Mouse (Mus musculus) thymus, postnatal 25 days (tissue): ENCODE measurements at regions not wholly inside any gene's neighbourhood (a gene's known extent, or its start where the extent isn't known, plus 50 kb on each side); places are given as distances from the start of the nearest gene placed in this dataset.

Experiments
- DNase-seq: peaks from one replicate; pipeline ENCODE4 v3.0.0; 2022

GRCm38 (mm10) chr10:119395048-119395447 lies 58.6 kb upstream of the Grip1 start:
- DNase-seq: no peak

GRCm38 (mm10) chr10:119387924-119388323 lies 65.7 kb upstream of the Grip1 start:
- no peak for DNase-seq

- peak; percentile 47 for DNase-seq
These were observed 71.4 kb upstream of the Grip1 start for GRCm38 (mm10) chr10:119382257-119382656.

GRCm38 (mm10) chr10:119368566-119368965 lies 85.1 kb upstream of the Grip1 start:
- no peak for DNase-seq

- DNase-seq: peak; percentile 33
These were observed 90.0 kb upstream of the Grip1 start for GRCm38 (mm10) chr10:119363616-119364015.

- no peak for DNase-seq
These were observed 94.8 kb upstream of the Grip1 start for GRCm38 (mm10) chr10:119358730-119359292.

GRCm38 (mm10) chr10:119342317-119343114 lies 102.7 kb upstream of the Cand1 start:
- DNase-seq: no peak

GRCm38 (mm10) chr10:119340323-119340722 lies 100.5 kb upstream of the Cand1 start:
- no peak for DNase-seq

DNA sequence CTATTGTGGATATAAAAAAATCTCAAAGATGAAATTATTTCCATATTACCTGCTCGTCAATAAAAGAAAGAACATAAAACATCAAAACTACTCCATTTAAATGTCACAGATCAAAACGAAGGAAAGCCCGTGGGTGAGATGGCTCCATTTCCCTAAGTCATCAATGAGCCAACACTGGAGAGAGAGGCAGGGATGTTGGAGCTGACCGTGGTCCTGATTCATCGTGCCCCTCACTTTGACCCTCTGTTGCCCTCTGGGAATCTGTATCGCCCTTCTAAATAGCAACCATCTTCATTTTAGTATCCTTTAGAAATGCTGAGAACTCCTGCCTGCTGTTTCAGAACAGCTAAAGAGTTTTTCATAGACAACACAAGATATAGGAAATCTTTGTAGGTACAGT lies 87.1 kb upstream of the Cand1 start:
- no peak for DNase-seq

GRCm38 (mm10) chr10:119319953-119320352 lies 80.1 kb upstream of the Cand1 start:
- DNase-seq: no peak

DNA sequence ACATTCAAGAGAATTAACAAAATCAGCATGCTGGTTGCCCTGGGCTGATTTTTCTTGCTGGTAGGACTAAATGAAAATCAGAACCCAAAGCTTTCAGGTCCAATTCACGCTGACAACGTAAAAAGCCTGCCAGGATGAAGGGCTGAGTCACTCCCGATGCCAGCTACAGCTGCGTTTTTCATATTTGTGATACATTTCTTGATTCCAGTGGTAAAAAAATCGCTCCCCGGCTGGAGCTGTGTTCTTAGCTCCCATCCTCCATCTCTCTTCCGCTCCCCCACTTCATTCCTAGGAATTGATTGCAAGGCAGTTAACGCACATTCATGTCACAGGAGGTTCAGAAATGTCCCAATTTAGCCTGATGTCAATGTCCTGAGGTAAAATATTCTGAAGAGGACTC lies 78.6 kb upstream of the Cand1 start:
- DNase-seq: no peak

GRCm38 (mm10) chr10:119311578-119311977 lies 71.7 kb upstream of the Cand1 start:
- DNase-seq: no peak

DNA sequence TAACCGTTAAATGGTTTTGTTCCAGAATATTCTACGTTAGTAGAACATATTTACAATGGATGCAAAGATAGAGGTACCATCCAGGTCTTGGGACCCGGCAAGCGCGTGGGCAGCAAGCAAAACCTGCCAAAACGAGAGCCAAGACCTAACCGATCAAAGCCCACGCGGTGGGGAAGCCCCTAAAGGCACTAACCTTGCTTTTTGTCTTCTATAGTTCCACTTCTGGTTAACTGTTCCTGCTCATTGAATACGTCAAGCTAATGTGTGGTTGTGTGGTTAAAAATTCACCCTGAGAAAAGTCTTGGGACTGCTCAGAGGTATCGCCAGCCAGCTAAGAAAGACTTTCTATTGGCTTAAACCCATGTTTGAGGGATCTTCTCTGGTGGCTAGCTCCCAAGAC lies 55.9 kb upstream of the Cand1 start:
- no peak for DNase-seq

- peak; percentile 32 for DNase-seq
These were observed 54.7 kb upstream of the Cand1 start for GRCm38 (mm10) chr10:119294454-119295149.

GRCm38 (mm10) chr10:119293372-119293771 lies 53.5 kb upstream of the Cand1 start:
- DNase-seq: peak; percentile 9
